Mouse (Mus musculus): ENCODE data around the gene Ctnna2. TPM values are rescaled to one million over a fixed set of nuclear protein-coding genes. Genes with fewer than 3 reads are reported as not detected.

Gene Ctnna2
- polyA plus RNA-seq, 1 experiment = 0.11 TPM

- 91% methylated on average over 1 of the region's 1 CpGs for WGBS
- Histone ChIP-seq H3K36me3 (ENCODE audit: control insufficient read depth, insufficient read depth, low read length) (no peaks in the 10 kb centered on the region), H3K27ac (ENCODE audit: insufficient read depth, low read depth, low read length) (no peak overlapping the region)
Measured at GRCm38 (mm10) chr6:77849438-77849837, 130.1 kb downstream of the Ctnna2 start.

GRCm38 (mm10) chr6:77848796-77849195 lies 130.7 kb downstream of the Ctnna2 start:
- H3K4me1 ChIP-seq (ENCODE audit: control insufficient read depth, insufficient read depth, insufficient read length, low read length) = no peaks in the 10 kb centered on the region

More at GRCm38 (mm10) chr6:77849438-77849837, 130.1 kb downstream of the Ctnna2 start:
- Histone ChIP-seq H3K4me3 (ENCODE audit: low read depth, low read length) (no peak overlapping the region), H3K27me3 (ENCODE audit: control insufficient read depth, insufficient read depth, low read length) (no peaks in the 10 kb centered on the region), H3K4me1 (ENCODE audit: control insufficient read depth, insufficient read depth, insufficient read length, low read length) (no peaks in the 10 kb centered on the region)
- TF ChIP-seq POLR2A (IDR thresholded peaks at IDR 0.05; ENCODE audit: low read depth, low read length) = no peak
- TF ChIP-seq CTCF (IDR thresholded peaks at IDR 0.05; ENCODE audit: extremely low read depth, insufficient read length, insufficient replicate concordance, low read depth, low read length) = no peak

GRCm38 (mm10) chr6:77847651-77848050 lies 131.8 kb downstream of the Ctnna2 start:
- Histone ChIP-seq H3K27me3 (ENCODE audit: control insufficient read depth, insufficient read depth, low read length) (no peaks in the 10 kb centered on the region), H3K27ac (ENCODE audit: insufficient read depth, low read depth, low read length) (no peak overlapping the region), H3K4me3 (ENCODE audit: low read depth, low read length) (no peak overlapping the region), H3K4me1 (ENCODE audit: control insufficient read depth, insufficient read depth, insufficient read length, low read length) (no peaks in the 10 kb centered on the region), H3K36me3 (ENCODE audit: control insufficient read depth, insufficient read depth, low read length) (no peaks in the 10 kb centered on the region)
- TF ChIP-seq POLR2A (IDR thresholded peaks at IDR 0.05; ENCODE audit: low read depth, low read length) = no peak
- TF ChIP-seq CTCF (IDR thresholded peaks at IDR 0.05; ENCODE audit: extremely low read depth, insufficient read length, insufficient replicate concordance, low read depth, low read length) = no peak
- WGBS = 85% methylated on average over 2 of the region's 2 CpGs

More at GRCm38 (mm10) chr6:77848796-77849195, 130.7 kb downstream of the Ctnna2 start:
- H3K36me3 ChIP-seq (ENCODE audit: control insufficient read depth, insufficient read depth, low read length) = no peaks in the 10 kb centered on the region
- H3K4me3 ChIP-seq (ENCODE audit: low read depth, low read length) = no peak overlapping the region
- no peak overlapping the region for H3K27ac ChIP-seq (ENCODE audit: insufficient read depth, low read depth, low read length)
- TF ChIP-seq CTCF (IDR thresholded peaks at IDR 0.05; ENCODE audit: extremely low read depth, insufficient read length, insufficient replicate concordance, low read depth, low read length) (no peak), POLR2A (IDR thresholded peaks at IDR 0.05; ENCODE audit: low read depth, low read length) (no peak)
- H3K27me3 ChIP-seq (ENCODE audit: control insufficient read depth, insufficient read depth, low read length) = no peaks in the 10 kb centered on the region

GRCm38 (mm10) chr6:77839076-77839475 lies 140.4 kb downstream of the Ctnna2 start:
- H3K27me3 ChIP-seq (ENCODE audit: control insufficient read depth, insufficient read depth, low read length) = no peaks in the 10 kb centered on the region
- no peak overlapping the region for H3K27ac ChIP-seq (ENCODE audit: insufficient read depth, low read depth, low read length)
- no peak for TF ChIP-seq CTCF (IDR thresholded peaks at IDR 0.05; ENCODE audit: extremely low read depth, insufficient read length, insufficient replicate concordance, low read depth, low read length)
- no peak for TF ChIP-seq POLR2A (IDR thresholded peaks at IDR 0.05; ENCODE audit: low read depth, low read length)
- H3K4me1 ChIP-seq (ENCODE audit: control insufficient read depth, insufficient read depth, insufficient read length, low read length) = no peaks in the 10 kb centered on the region
- WGBS = 75% methylated on average over 2 of the region's 2 CpGs
- H3K36me3 ChIP-seq (ENCODE audit: control insufficient read depth, insufficient read depth, low read length) = no peaks in the 10 kb centered on the region
- no peak overlapping the region for H3K4me3 ChIP-seq (ENCODE audit: low read depth, low read length)

- no peak for TF ChIP-seq POLR2A (IDR thresholded peaks at IDR 0.05; ENCODE audit: low read depth, low read length)
- TF ChIP-seq CTCF (IDR thresholded peaks at IDR 0.05; ENCODE audit: extremely low read depth, insufficient read length, insufficient replicate concordance, low read depth, low read length) = no peak
- no peaks in the 10 kb centered on the region for H3K4me1 ChIP-seq (ENCODE audit: control insufficient read depth, insufficient read depth, insufficient read length, low read length)
- H3K4me3 ChIP-seq (ENCODE audit: low read depth, low read length) = no peak overlapping the region
- H3K36me3 ChIP-seq (ENCODE audit: control insufficient read depth, insufficient read depth, low read length) = no peaks in the 10 kb centered on the region
- H3K27ac ChIP-seq (ENCODE audit: insufficient read depth, low read depth, low read length) = no peak overlapping the region
- no peaks in the 10 kb centered on the region for H3K27me3 ChIP-seq (ENCODE audit: control insufficient read depth, insufficient read depth, low read length)
Measured at GRCm38 (mm10) chr6:77838653-77839052, 140.8 kb downstream of the Ctnna2 start.

GRCm38 (mm10) chr6:77837543-77837942 lies 142.0 kb downstream of the Ctnna2 start:
- WGBS = 80% methylated on average over 3 of the region's 3 CpGs
- no peaks in the 10 kb centered on the region for H3K4me1 ChIP-seq (ENCODE audit: control insufficient read depth, insufficient read depth, insufficient read length, low read length)
- no peaks in the 10 kb centered on the region for H3K36me3 ChIP-seq (ENCODE audit: control insufficient read depth, insufficient read depth, low read length)
- H3K4me3 ChIP-seq (ENCODE audit: low read depth, low read length) = no peak overlapping the region
- H3K27ac ChIP-seq (ENCODE audit: insufficient read depth, low read depth, low read length) = no peak overlapping the region
- TF ChIP-seq POLR2A (IDR thresholded peaks at IDR 0.05; ENCODE audit: low read depth, low read length) (no peak), CTCF (IDR thresholded peaks at IDR 0.05; ENCODE audit: extremely low read depth, insufficient read length, insufficient replicate concordance, low read depth, low read length) (no peak)
- no peaks in the 10 kb centered on the region for H3K27me3 ChIP-seq (ENCODE audit: control insufficient read depth, insufficient read depth, low read length)

- Histone ChIP-seq H3K27ac (ENCODE audit: insufficient read depth, low read depth, low read length) (no peak overlapping the region), H3K36me3 (ENCODE audit: control insufficient read depth, insufficient read depth, low read length) (no peaks in the 10 kb centered on the region), H3K4me3 (ENCODE audit: low read depth, low read length) (no peak overlapping the region), H3K27me3 (ENCODE audit: control insufficient read depth, insufficient read depth, low read length) (no peaks in the 10 kb centered on the region), H3K4me1 (ENCODE audit: control insufficient read depth, insufficient read depth, insufficient read length, low read length) (no peaks in the 10 kb centered on the region)
- WGBS = 63% methylated on average over 2 of the region's 2 CpGs
- TF ChIP-seq POLR2A (IDR thresholded peaks at IDR 0.05; ENCODE audit: low read depth, low read length) = no peak
- no peak for TF ChIP-seq CTCF (IDR thresholded peaks at IDR 0.05; ENCODE audit: extremely low read depth, insufficient read length, insufficient replicate concordance, low read depth, low read length)
Measured at GRCm38 (mm10) chr6:77834680-77835079, 144.8 kb downstream of the Ctnna2 start.

- WGBS = 68% methylated on average over 1 of the region's 1 CpGs
- Histone ChIP-seq H3K4me1 (ENCODE audit: control insufficient read depth, insufficient read depth, insufficient read length, low read length) (no peaks in the 10 kb centered on the region), H3K27me3 (ENCODE audit: control insufficient read depth, insufficient read depth, low read length) (no peaks in the 10 kb centered on the region), H3K4me3 (ENCODE audit: low read depth, low read length) (no peak overlapping the region), H3K36me3 (ENCODE audit: control insufficient read depth, insufficient read depth, low read length) (no peaks in the 10 kb centered on the region), H3K27ac (ENCODE audit: insufficient read depth, low read depth, low read length) (no peak overlapping the region)
- no peak for TF ChIP-seq POLR2A (IDR thresholded peaks at IDR 0.05; ENCODE audit: low read depth, low read length)
Measured at GRCm38 (mm10) chr6:77827526-77827925, 152.0 kb downstream of the Ctnna2 start.

All from small intestine, adult 2 months (tissue).